Mouse (Mus musculus): ENCODE data around the gene Col6a4.

DNA sequence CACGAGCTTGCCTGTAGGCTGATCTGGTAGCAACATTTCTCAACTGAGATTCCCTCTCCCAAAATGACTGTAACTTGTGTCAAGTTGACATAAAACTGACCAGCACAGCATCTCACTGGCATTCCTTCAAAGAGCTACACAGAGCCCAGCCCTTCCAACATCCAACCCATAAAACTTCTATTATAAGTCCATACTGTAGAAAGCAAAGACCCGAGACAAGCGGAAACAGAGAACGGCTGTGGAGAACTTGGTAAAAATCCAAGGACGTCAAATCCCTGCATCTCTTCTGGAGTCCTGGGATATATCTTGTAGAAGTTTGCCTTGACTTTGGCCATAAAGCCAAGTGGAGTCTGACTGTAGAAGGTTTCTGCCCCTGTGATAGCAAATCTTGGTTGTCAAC lies 15.1 kb downstream of the Col6a4 start:
- TF ChIP-seq EP300 (IDR thresholded peaks at IDR 0.05) (no peak), CTCF (IDR thresholded peaks at IDR 0.05) (no peak)

Data from lung, postnatal 0 days (tissue).